8 mouse cellular contexts compared by ENCODE assay signal in the genomic region with DNA sequence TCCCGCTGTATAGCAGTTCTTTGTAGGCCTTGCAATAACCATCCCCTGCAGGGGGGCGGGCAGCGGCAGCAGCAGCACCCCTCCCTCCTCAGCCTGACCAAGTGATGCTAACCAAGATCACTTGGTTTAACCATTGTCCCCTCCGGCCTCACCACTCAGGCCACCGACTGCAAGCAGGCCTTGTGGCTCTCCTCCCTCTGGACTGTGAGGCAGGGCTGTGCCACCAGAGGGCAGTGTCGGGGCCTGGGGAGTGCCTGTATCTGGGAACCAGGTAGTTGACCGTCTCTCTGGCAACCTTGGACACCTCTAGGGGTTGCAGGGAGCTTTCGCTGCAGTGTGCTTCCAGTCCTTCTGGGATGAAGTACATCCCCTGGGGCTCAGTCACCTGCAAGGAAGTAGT.
A peak's percentile ranks its signal among the peaks of the same experiment; 100 is the strongest.
DNase-seq lines count a peak whose midpoint lies in the region; ATAC-seq and TF ChIP-seq lines count a peak whose summit lies in the region.

No protein-coding gene starts in this region.

- H3K27ac ChIP-seq in forebrain, embryonic 11.5 days (ENCODE audit: low read depth, low read length): no peak overlapping the region
- H3K27ac ChIP-seq in forebrain, embryonic 15.5 days (replicated peaks): no peak overlapping the region
- H3K27ac ChIP-seq in midbrain, postnatal 0 days (ENCODE audit: low read depth, low read length): no peak overlapping the region
- no peak overlapping the region for H3K27ac ChIP-seq in stomach, embryonic 15.5 days

- 28% methylated on average over 8 of the region's 8 CpGs for WGBS in forebrain, embryonic 11.5 days
- 33% methylated on average over 8 of the region's 8 CpGs for WGBS in forebrain, embryonic 15.5 days
- WGBS in midbrain, postnatal 0 days: 45% methylated on average over 8 of the region's 8 CpGs
- WGBS in stomach, embryonic 15.5 days: 35% methylated on average over 8 of the region's 8 CpGs

- H3K4me1 ChIP-seq in forebrain, embryonic 11.5 days (replicated peaks; ENCODE audit: control insufficient read depth, insufficient read depth, low read length): no peaks in the 10 kb centered on the region
- no peaks in the 10 kb centered on the region for H3K4me1 ChIP-seq in forebrain, embryonic 15.5 days
- H3K4me1 ChIP-seq in midbrain, postnatal 0 days (ENCODE audit: insufficient read depth, low read length): no peaks in the 10 kb centered on the region
- H3K4me1 ChIP-seq in stomach, embryonic 15.5 days: no peaks in the 10 kb centered on the region

- no peak overlapping the region for H3K4me2 ChIP-seq in forebrain, embryonic 11.5 days (ENCODE audit: low read depth, low read length, severe bottlenecking)
- no peak overlapping the region for H3K4me2 ChIP-seq in forebrain, embryonic 15.5 days (replicated peaks)
- no peak overlapping the region for H3K4me2 ChIP-seq in midbrain, postnatal 0 days (ENCODE audit: low read depth, low read length, poor library complexity, severe bottlenecking)
- no peak overlapping the region for H3K4me2 ChIP-seq in stomach, embryonic 15.5 days

- H3K9ac ChIP-seq in forebrain, embryonic 11.5 days (ENCODE audit: low read length): no peak overlapping the region
- no peak overlapping the region for H3K9ac ChIP-seq in forebrain, embryonic 15.5 days (replicated peaks)
- no peak overlapping the region for H3K9ac ChIP-seq in midbrain, postnatal 0 days (replicated peaks; ENCODE audit: low read length, poor library complexity, severe bottlenecking)
- H3K9ac ChIP-seq in stomach, embryonic 15.5 days: no peak overlapping the region

- peak; percentile 75 for TF ChIP-seq CTCF in midbrain, postnatal 0 days (IDR thresholded peaks at IDR 0.05)

- no peak for ATAC-seq in forebrain, embryonic 11.5 days (replicated peaks; ENCODE audit: low FRiP score)
- ATAC-seq in forebrain, embryonic 15.5 days (replicated peaks): no peak
- ATAC-seq in midbrain, postnatal 0 days (ENCODE audit: low FRiP score): no peak
- peak; percentile 56; the same call in 1 of the 2 replicates for ATAC-seq in stomach, embryonic 15.5 days (ENCODE audit: insufficient read depth, low FRiP score, low read depth)

- no peaks in the 10 kb centered on the region for H3K27me3 ChIP-seq in forebrain, embryonic 11.5 days (ENCODE audit: control insufficient read depth, insufficient read depth, low read length)
- H3K27me3 ChIP-seq in forebrain, embryonic 15.5 days: no peaks in the 10 kb centered on the region
- no peaks in the 10 kb centered on the region for H3K27me3 ChIP-seq in midbrain, postnatal 0 days (ENCODE audit: insufficient read depth, low read length)
- no peaks in the 10 kb centered on the region for H3K27me3 ChIP-seq in stomach, embryonic 15.5 days (replicated peaks)

- intact Hi-C loops in heart, postnatal 14 days (cut with DNase I): loop anchor here (1.0 to 2.0 kb wide), 2 partner anchors 67 to 98 kb away; no protein-coding TSS in a partner anchor

- no peak overlapping the region for H3K4me3 ChIP-seq in forebrain, embryonic 11.5 days (ENCODE audit: low read depth, low read length)
- H3K4me3 ChIP-seq in forebrain, embryonic 15.5 days: no peak overlapping the region
- H3K4me3 ChIP-seq in midbrain, postnatal 0 days (ENCODE audit: low read depth, low read length): no peak overlapping the region
- H3K4me3 ChIP-seq in stomach, embryonic 15.5 days (replicated peaks): no peak overlapping the region

- peak; percentile 88 for DNase-seq in forebrain, embryonic 11.5 days (ENCODE audit: low spot score)
- DNase-seq in adrenal gland, adult 8-10 months: peak; percentile 56
- peak; percentile 78 for DNase-seq in embryo, embryonic 10.5 days (ENCODE audit: low spot score)
- peak; percentile 85 to 92 for DNase-seq in heart, postnatal 14 days
- DNase-seq in layer of hippocampus, postnatal 25 days (ENCODE audit: extremely low spot score in 1 of 2, low spot score in 1 of 2): peak; percentile 70 to 91
- DNase-seq in midbrain, postnatal 0 days (ENCODE audit: low spot score): peak; percentile 30

- no peaks in the 10 kb centered on the region for H3K9me3 ChIP-seq in forebrain, embryonic 11.5 days (ENCODE audit: control insufficient read depth, low read length)
- H3K9me3 ChIP-seq in forebrain, embryonic 15.5 days: no peaks in the 10 kb centered on the region
- no peaks in the 10 kb centered on the region for H3K9me3 ChIP-seq in midbrain, postnatal 0 days (ENCODE audit: low read length)
- no peaks in the 10 kb centered on the region for H3K9me3 ChIP-seq in stomach, embryonic 15.5 days

- H3K36me3 ChIP-seq in forebrain, embryonic 11.5 days (ENCODE audit: control insufficient read depth, insufficient read depth, low read length): no peaks in the 10 kb centered on the region
- H3K36me3 ChIP-seq in forebrain, embryonic 15.5 days: no peaks in the 10 kb centered on the region
- no peaks in the 10 kb centered on the region for H3K36me3 ChIP-seq in midbrain, postnatal 0 days (ENCODE audit: insufficient read depth, low read length)
- H3K36me3 ChIP-seq in stomach, embryonic 15.5 days: no peaks in the 10 kb centered on the region

Comparison
In these comparisons a context has a peak if more than half of its experiments do, and no peak if none do; other contexts are left out.
1. DNase-seq: peak in every context shown above with its lines; median percentile 88 in heart, postnatal 14 days; 88 in forebrain, embryonic 11.5 days; 80 in layer of hippocampus, postnatal 25 days; 78 in embryo, embryonic 10.5 days; 56 in adrenal gland, adult 8-10 months; 30 in midbrain, postnatal 0 days.